Mouse (Mus musculus): Measurements from ENCODE around the gene Itfg2. TPM values are rescaled to one million over a fixed set of nuclear protein-coding genes. Genes with fewer than 3 reads are reported as not detected.
A peak's percentile ranks its signal among the peaks of the same experiment; 100 is the strongest.

Gene Itfg2
- polyA plus RNA-seq, 1 experiment from 2014 or later: 43.0 TPM

DNA sequence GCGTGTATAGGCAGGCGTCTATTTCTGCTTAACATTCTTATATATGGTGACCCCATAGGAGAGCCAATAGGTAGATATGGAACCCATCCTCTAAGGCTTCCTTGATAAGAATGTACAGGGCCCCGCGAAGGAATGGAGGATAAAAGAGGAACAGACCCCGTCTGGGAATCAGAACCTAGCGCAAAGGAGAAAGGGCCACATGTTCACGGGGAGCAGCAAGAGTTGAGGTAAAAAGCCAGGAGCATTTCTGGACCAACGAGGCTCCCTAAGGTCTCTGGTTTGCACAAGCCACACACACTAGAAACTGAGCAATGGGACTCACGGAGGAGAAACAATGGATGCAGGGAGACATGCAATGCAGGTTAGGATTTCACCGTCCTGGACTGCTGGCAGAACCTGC, 12.6 kb upstream of the Itfg2 start:
- 3% methylated on average over 10 of the region's 10 CpGs for WGBS
- H3K4me2 ChIP-seq (ENCODE audit: low read length): peak overlapping the region; percentile 66
- peaks cover 19% of the 10 kb centered on the region for H3K4me1 ChIP-seq (replicated peaks; ENCODE audit: control insufficient read depth, insufficient read depth, low read length)
- H3K9ac ChIP-seq (replicated peaks; ENCODE audit: low read depth, low read length): peak overlapping the region; percentile 94
- H3K27ac ChIP-seq (ENCODE audit: low read length): peak overlapping the region; percentile 90
- H3K36me3 ChIP-seq (ENCODE audit: control insufficient read depth, insufficient read depth): peaks cover 31% of the 10 kb centered on the region
- H3K4me3 ChIP-seq (replicated peaks; ENCODE audit: low read length): peak overlapping the region; percentile 90
- H3K9me3 ChIP-seq (ENCODE audit: control insufficient read depth, low read length): no peaks in the 10 kb centered on the region
- H3K27me3 ChIP-seq (replicated peaks; ENCODE audit: control insufficient read depth, insufficient read depth, low read length): no peaks in the 10 kb centered on the region
- no peak for ATAC-seq

DNA sequence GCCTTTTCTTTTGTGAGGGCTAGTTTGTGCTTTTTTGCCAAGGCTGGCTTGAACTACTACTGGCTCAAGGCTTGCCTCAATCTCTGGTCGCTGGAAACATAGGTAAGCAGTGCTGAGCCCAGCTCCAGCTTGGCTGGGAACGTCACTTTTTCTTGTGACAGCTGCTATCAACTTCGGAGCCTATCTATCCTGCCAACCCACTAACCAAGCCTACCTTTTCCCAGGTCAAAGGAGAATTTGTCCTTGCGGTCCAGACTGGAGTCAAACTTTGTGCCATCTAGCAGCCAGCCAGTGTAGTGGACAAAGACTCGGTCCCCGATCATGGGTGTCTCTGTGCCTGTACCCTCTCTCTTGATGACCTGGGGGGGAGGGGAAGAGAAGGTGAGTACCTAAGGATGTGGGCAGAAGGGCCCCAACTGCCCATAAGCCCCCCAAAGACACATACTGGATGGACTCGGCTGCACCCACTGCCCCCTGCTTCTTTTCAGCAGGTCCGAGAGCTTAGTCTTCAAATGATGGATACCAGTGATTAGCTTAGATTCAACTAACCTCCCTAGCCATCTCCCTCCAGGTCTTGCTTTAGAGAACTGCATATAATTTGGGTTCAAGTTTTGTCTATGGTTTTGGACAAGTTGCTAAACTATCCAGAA, 11.8 kb upstream of the Itfg2 start:
- H3K36me3 ChIP-seq (ENCODE audit: control insufficient read depth, insufficient read depth): peaks cover 39% of the 10 kb centered on the region
- H3K9me3 ChIP-seq (ENCODE audit: control insufficient read depth, low read length): no peaks in the 10 kb centered on the region
- no peak overlapping the region; the same call in 1 of the 2 replicates for H3K9ac ChIP-seq (replicated peaks; ENCODE audit: low read depth, low read length)
- peaks cover 19% of the 10 kb centered on the region for H3K4me1 ChIP-seq (replicated peaks; ENCODE audit: control insufficient read depth, insufficient read depth, low read length)
- peak overlapping the region; percentile 66 for H3K4me2 ChIP-seq (ENCODE audit: low read length)
- H3K27me3 ChIP-seq (replicated peaks; ENCODE audit: control insufficient read depth, insufficient read depth, low read length): no peaks in the 10 kb centered on the region
- no peak overlapping the region for H3K27ac ChIP-seq (ENCODE audit: low read length)
- ATAC-seq: no peak
- 86% methylated on average over 8 of the region's 8 CpGs for WGBS
- H3K4me3 ChIP-seq (replicated peaks; ENCODE audit: low read length): peak overlapping the region; percentile 90

GRCm38 (mm10) chr6:128435474-128435873, 10.7 kb upstream of the Itfg2 start:
- Histone ChIP-seq H3K4me3 (replicated peaks; ENCODE audit: low read length) (no peak overlapping the region), H3K36me3 (ENCODE audit: control insufficient read depth, insufficient read depth) (peaks cover 46% of the 10 kb centered on the region)

GRCm38 (mm10) chr6:128433566-128433965, 8.8 kb upstream of the Itfg2 start:
- H3K4me2 ChIP-seq (ENCODE audit: low read length): no peak overlapping the region

More at GRCm38 (mm10) chr6:128435474-128435873, 10.7 kb upstream of the Itfg2 start:
- WGBS: 68% methylated on average over 5 of the region's 5 CpGs
- no peak overlapping the region for H3K27ac ChIP-seq (ENCODE audit: low read length)
- H3K4me1 ChIP-seq (replicated peaks; ENCODE audit: control insufficient read depth, insufficient read depth, low read length): peaks cover 19% of the 10 kb centered on the region
- no peak for ATAC-seq
- H3K27me3 ChIP-seq (replicated peaks; ENCODE audit: control insufficient read depth, insufficient read depth, low read length): no peaks in the 10 kb centered on the region
- no peak overlapping the region for H3K9ac ChIP-seq (replicated peaks; ENCODE audit: low read depth, low read length)
- no peaks in the 10 kb centered on the region for H3K9me3 ChIP-seq (ENCODE audit: control insufficient read depth, low read length)
- no peak overlapping the region for H3K4me2 ChIP-seq (ENCODE audit: low read length)

DNA sequence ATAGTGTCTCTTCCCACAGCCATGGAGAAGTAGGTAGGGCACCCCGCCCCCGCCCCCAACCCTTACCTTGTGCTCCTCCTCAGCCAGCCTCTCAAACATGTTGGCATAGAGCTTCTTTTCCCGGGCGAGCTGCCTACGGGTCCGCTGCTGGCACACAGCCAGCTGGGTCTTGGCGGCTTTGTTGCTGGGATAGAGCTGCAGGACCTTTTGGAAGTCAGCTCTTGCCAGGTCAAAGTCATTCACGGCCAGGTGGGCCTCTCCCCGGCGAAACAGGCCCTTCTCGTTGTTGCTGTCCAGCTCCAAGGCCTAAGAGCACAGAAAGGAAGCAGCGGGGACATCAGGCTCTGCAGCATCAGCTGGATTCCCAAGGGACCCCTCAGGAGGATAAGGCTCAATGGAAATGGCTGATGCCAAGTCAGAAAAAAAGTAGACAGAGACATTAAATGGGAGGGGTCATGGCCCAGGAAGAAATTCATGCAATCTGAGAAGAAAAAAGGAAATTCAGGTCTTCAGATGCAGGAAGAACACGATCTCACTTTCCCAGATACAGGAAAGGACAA, 7.7 kb upstream of the Itfg2 start:
- 67% methylated on average over 13 of the region's 13 CpGs for WGBS
- ATAC-seq: no peak
- H3K9ac ChIP-seq (replicated peaks; ENCODE audit: low read depth, low read length): no peak overlapping the region
- H3K4me2 ChIP-seq (ENCODE audit: low read length): no peak overlapping the region
- peaks cover 57% of the 10 kb centered on the region for H3K36me3 ChIP-seq (ENCODE audit: control insufficient read depth, insufficient read depth)
- H3K4me3 ChIP-seq (replicated peaks; ENCODE audit: low read length): no peak overlapping the region
- H3K4me1 ChIP-seq (replicated peaks; ENCODE audit: control insufficient read depth, insufficient read depth, low read length): peaks cover 14% of the 10 kb centered on the region
- H3K27me3 ChIP-seq (replicated peaks; ENCODE audit: control insufficient read depth, insufficient read depth, low read length): no peaks in the 10 kb centered on the region
- H3K27ac ChIP-seq (ENCODE audit: low read length): no peak overlapping the region
- no peaks in the 10 kb centered on the region for H3K9me3 ChIP-seq (ENCODE audit: control insufficient read depth, low read length)

More at GRCm38 (mm10) chr6:128433566-128433965, 8.8 kb upstream of the Itfg2 start:
- 91% methylated on average over 13 of the region's 13 CpGs for WGBS
- no peak for ATAC-seq
- peaks cover 14% of the 10 kb centered on the region for H3K4me1 ChIP-seq (replicated peaks; ENCODE audit: control insufficient read depth, insufficient read depth, low read length)
- H3K9ac ChIP-seq (replicated peaks; ENCODE audit: low read depth, low read length): no peak overlapping the region
- no peak overlapping the region for H3K27ac ChIP-seq (ENCODE audit: low read length)
- H3K9me3 ChIP-seq (ENCODE audit: control insufficient read depth, low read length): no peaks in the 10 kb centered on the region
- no peak overlapping the region for H3K4me3 ChIP-seq (replicated peaks; ENCODE audit: low read length)
- peaks cover 57% of the 10 kb centered on the region for H3K36me3 ChIP-seq (ENCODE audit: control insufficient read depth, insufficient read depth)
- no peaks in the 10 kb centered on the region for H3K27me3 ChIP-seq (replicated peaks; ENCODE audit: control insufficient read depth, insufficient read depth, low read length)

GRCm38 (mm10) chr6:128429826-128430225, 5.1 kb upstream of the Itfg2 start:
- ATAC-seq: no peak
- Histone ChIP-seq H3K9me3 (ENCODE audit: control insufficient read depth, low read length) (no peaks in the 10 kb centered on the region), H3K36me3 (ENCODE audit: control insufficient read depth, insufficient read depth) (peaks cover 47% of the 10 kb centered on the region), H3K27me3 (replicated peaks; ENCODE audit: control insufficient read depth, insufficient read depth, low read length) (no peaks in the 10 kb centered on the region), H3K4me1 (replicated peaks; ENCODE audit: control insufficient read depth, insufficient read depth, low read length) (peaks cover 6% of the 10 kb centered on the region), H3K4me2 (ENCODE audit: low read length) (no peak overlapping the region), H3K4me3 (replicated peaks; ENCODE audit: low read length) (no peak overlapping the region), H3K27ac (ENCODE audit: low read length) (no peak overlapping the region), H3K9ac (replicated peaks; ENCODE audit: low read depth, low read length) (no peak overlapping the region)
- 94% methylated on average over 6 of the region's 6 CpGs for WGBS

DNA sequence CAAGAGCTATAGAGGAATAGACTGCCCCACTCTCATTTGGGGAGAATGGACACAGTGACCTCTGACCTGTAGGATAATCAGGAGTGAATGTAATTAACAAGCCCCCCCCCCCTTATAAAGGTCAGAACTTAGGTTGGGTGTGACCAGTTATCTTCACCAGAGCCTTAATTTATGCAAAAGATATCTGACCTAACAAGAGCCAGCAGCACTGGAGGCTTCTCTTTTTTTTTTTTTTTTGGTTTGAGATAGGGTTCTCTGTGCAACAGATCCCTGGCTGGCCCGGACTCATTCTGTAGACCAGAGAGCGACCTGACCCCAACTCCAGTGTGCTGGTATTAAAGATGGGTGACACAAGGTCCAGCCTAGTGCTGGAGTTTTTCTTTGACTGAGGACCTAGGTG, 4.6 kb upstream of the Itfg2 start:
- 89% methylated on average over 2 of the region's 2 CpGs for WGBS
- H3K36me3 ChIP-seq (ENCODE audit: control insufficient read depth, insufficient read depth): peaks cover 44% of the 10 kb centered on the region
- no peak for ATAC-seq
- no peak overlapping the region for H3K4me3 ChIP-seq (replicated peaks; ENCODE audit: low read length)
- no peak overlapping the region for H3K27ac ChIP-seq (ENCODE audit: low read length)
- no peaks in the 10 kb centered on the region for H3K9me3 ChIP-seq (ENCODE audit: control insufficient read depth, low read length)
- H3K9ac ChIP-seq (replicated peaks; ENCODE audit: low read depth, low read length): no peak overlapping the region
- peaks cover 6% of the 10 kb centered on the region for H3K4me1 ChIP-seq (replicated peaks; ENCODE audit: control insufficient read depth, insufficient read depth, low read length)
- H3K27me3 ChIP-seq (replicated peaks; ENCODE audit: control insufficient read depth, insufficient read depth, low read length): no peaks in the 10 kb centered on the region
- no peak overlapping the region for H3K4me2 ChIP-seq (ENCODE audit: low read length)

GRCm38 (mm10) chr6:128427571-128427970, 2.8 kb upstream of the Itfg2 start:
- H3K4me3 ChIP-seq (replicated peaks; ENCODE audit: low read length): no peak overlapping the region
- H3K4me2 ChIP-seq (ENCODE audit: low read length): no peak overlapping the region
- no peak for ATAC-seq
- H3K4me1 ChIP-seq (replicated peaks; ENCODE audit: control insufficient read depth, insufficient read depth, low read length): peaks cover 10% of the 10 kb centered on the region
- H3K27ac ChIP-seq (ENCODE audit: low read length): no peak overlapping the region
- H3K27me3 ChIP-seq (replicated peaks; ENCODE audit: control insufficient read depth, insufficient read depth, low read length): no peaks in the 10 kb centered on the region
- WGBS: 93% methylated on average over 5 of the region's 5 CpGs
- no peaks in the 10 kb centered on the region for H3K9me3 ChIP-seq (ENCODE audit: control insufficient read depth, low read length)
- H3K9ac ChIP-seq (replicated peaks; ENCODE audit: low read depth, low read length): no peak overlapping the region
- H3K36me3 ChIP-seq (ENCODE audit: control insufficient read depth, insufficient read depth): peaks cover 29% of the 10 kb centered on the region

DNA sequence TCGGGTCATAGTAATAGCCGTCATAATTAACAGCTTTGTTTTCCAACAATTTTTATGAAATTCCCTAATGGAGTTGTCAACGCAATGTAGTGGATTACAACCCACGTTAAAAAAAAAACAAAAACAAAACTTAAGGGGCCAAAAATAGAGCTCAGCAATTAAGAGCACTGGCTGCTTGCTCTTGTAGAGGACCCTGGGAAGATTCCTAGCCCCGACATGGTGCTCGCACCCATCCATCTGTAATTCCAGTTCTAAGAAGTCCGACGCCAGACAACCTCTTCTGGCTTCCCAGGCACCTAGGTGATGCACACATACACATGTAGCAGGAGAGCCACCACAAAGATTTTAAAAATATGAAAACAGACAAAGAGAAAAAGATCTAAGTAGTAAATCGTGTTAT, 315 bp upstream of the Itfg2 start:
- Histone ChIP-seq H3K4me3 (replicated peaks; ENCODE audit: low read length) (peak overlapping the region; percentile 78), H3K9me3 (ENCODE audit: control insufficient read depth, low read length) (no peaks in the 10 kb centered on the region), H3K27me3 (replicated peaks; ENCODE audit: control insufficient read depth, insufficient read depth, low read length) (no peaks in the 10 kb centered on the region), H3K9ac (replicated peaks; ENCODE audit: low read depth, low read length) (peak overlapping the region; percentile 81), H3K27ac (ENCODE audit: low read length) (peak overlapping the region; percentile 98), H3K36me3 (ENCODE audit: control insufficient read depth, insufficient read depth) (peaks cover 7% of the 10 kb centered on the region), H3K4me1 (replicated peaks; ENCODE audit: control insufficient read depth, insufficient read depth, low read length) (peaks cover 7% of the 10 kb centered on the region), H3K4me2 (ENCODE audit: low read length) (peak overlapping the region; percentile 73)
- ATAC-seq: no peak
- 17% methylated on average over 9 of the region's 9 CpGs for WGBS

All from forebrain, embryonic 16.5 days (tissue).